Mouse (Mus musculus): ENCODE results near the gene Fbxl20.

- TF ChIP-seq POLR2A (IDR thresholded peaks at IDR 0.05; ENCODE audit: extremely low read depth, insufficient read depth, low read length) (no peak), CTCF (IDR thresholded peaks at IDR 0.05; ENCODE audit: low read depth, low read length) (no peak)
These were observed 92.7 kb downstream of the Fbxl20 start for GRCm38 (mm10) chr11:98057466-98057865.
